Mouse (Mus musculus) thymus, adult 2 months (tissue): Measurements from ENCODE around the gene Ipcef1.

Experiments
- CTCF ChIP-seq: fragments of 200-500 bp; IDR thresholded peaks from 2 replicates; pipeline ENCODE4 v1.5.1; 2012; ENCODE audit warnings: mild to moderate bottlenecking, control low read depth, low read length, moderate library complexity, borderline replicate concordance; ENCODE audit not compliant: control insufficient read depth, poor library complexity, insufficient read depth; ENCODE audit errors: extremely low read depth
- POLR2A ChIP-seq: fragments of 200-500 bp; IDR thresholded peaks from 2 replicates; pipeline ENCODE4 v1.6.1; 2012; ENCODE audit warnings: mild to moderate bottlenecking, low read length, control low read depth, moderate library complexity; ENCODE audit not compliant: control insufficient read depth, poor library complexity, insufficient read depth; ENCODE audit errors: extremely low read depth

DNA sequence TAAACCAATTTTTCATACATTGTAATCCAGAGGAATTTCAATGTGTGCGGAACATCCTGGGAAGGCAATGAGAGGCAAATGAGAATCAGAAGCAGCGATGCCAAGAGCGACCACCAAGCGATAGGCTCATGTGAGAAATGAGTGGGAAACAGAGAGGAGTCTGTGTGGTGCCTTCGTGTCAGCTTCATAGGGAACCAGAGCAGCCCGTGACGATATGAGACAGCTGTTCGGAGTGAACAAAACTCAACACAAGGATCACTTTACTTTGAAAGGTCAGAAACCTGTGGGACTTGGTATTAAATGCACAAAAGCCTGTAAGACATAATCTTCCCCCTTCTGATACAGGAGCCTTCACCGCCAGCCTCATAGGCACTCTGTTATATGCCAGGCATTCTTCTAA, 31.7 kb downstream of the Ipcef1 start:
- no peak for TF ChIP-seq CTCF
- no peak for TF ChIP-seq POLR2A
